Mouse (Mus musculus) stomach, embryonic 16.5 days (tissue): Measurements from ENCODE around the gene Lcorl. TPM values are rescaled to one million over a fixed set of nuclear protein-coding genes. Genes with fewer than 3 reads are reported as not detected.

Experiments
- ATAC-seq: fragments of 200-750 bp; cut with Nextera tagmentation; 2 replicates; pipeline ENCODE4 v1.8.0; 2017; ENCODE audit warnings: moderate number of reproducible peaks, moderate TSS enrichment; ENCODE audit not compliant: insufficient read depth, low FRiP score
- H3K27ac ChIP-seq: fragments of 300-500 bp; sonication (generic); 2 replicates; pipeline ENCODE4 v1.5.1; 2014; ENCODE audit warnings: low read length
- H3K27me3 ChIP-seq: fragments of 300-500 bp; sonication (generic); 2 replicates; pipeline ENCODE4 v1.6.1; 2014; ENCODE audit warnings: low read length, control low read depth, mixed read lengths; ENCODE audit not compliant: control insufficient read depth, insufficient read depth
- H3K36me3 ChIP-seq: fragments of 300-500 bp; sonication (generic); 2 replicates; pipeline ENCODE4 v1.6.1; 2014; ENCODE audit warnings: low read length; ENCODE audit not compliant: control insufficient read depth, insufficient read depth
- H3K4me1 ChIP-seq: fragments of 300-500 bp; sonication (generic); 2 replicates; pipeline ENCODE4 v1.6.1; 2014; ENCODE audit warnings: low read length, control low read depth, mixed read lengths; ENCODE audit not compliant: control insufficient read depth, insufficient read depth
- H3K4me2 ChIP-seq: fragments of 300-500 bp; sonication (generic); 2 replicates; pipeline ENCODE4 v1.6.1; 2014; ENCODE audit warnings: low read depth, low read length, mixed read lengths
- H3K4me3 ChIP-seq: fragments of 300-500 bp; sonication (generic); replicated peaks from 2 replicates; pipeline ENCODE4 v1.5.1; 2014; ENCODE audit warnings: mild to moderate bottlenecking, low read length
- H3K9ac ChIP-seq: fragments of 300-500 bp; sonication (generic); 2 replicates; pipeline ENCODE4 v1.6.1; 2014; ENCODE audit warnings: low read length
- H3K9me3 ChIP-seq: fragments of 300-500 bp; sonication (generic); replicated peaks from 2 replicates; pipeline ENCODE4 v1.6.1; 2016; ENCODE audit warnings: low read length, control low read depth; ENCODE audit not compliant: control insufficient read depth
- WGBS: fragments of 180-500 bp; shearing (Covaris S2); extraction: QIAGEN DNeasy Blood & Tissue Kit; methylation state at CpG from one replicate; pipeline ENCODE4 v1.1.7; 2014; 5-methylcytosine and 5-hydroxymethylcytosine counted together
- polyA plus RNA-seq: library from polyadenylated mRNA; unstranded; fragments of >200 nt; fragmentation: Nextera tagmentation; extraction: Ambion mirVana; gene quantifications from 2 replicates; pipeline ENCODE4 v1.2.1, GENCODE M21; 2015

Gene Lcorl
- 24.8 and 25.7 TPM in 2 replicates for polyA plus RNA-seq

DNA sequence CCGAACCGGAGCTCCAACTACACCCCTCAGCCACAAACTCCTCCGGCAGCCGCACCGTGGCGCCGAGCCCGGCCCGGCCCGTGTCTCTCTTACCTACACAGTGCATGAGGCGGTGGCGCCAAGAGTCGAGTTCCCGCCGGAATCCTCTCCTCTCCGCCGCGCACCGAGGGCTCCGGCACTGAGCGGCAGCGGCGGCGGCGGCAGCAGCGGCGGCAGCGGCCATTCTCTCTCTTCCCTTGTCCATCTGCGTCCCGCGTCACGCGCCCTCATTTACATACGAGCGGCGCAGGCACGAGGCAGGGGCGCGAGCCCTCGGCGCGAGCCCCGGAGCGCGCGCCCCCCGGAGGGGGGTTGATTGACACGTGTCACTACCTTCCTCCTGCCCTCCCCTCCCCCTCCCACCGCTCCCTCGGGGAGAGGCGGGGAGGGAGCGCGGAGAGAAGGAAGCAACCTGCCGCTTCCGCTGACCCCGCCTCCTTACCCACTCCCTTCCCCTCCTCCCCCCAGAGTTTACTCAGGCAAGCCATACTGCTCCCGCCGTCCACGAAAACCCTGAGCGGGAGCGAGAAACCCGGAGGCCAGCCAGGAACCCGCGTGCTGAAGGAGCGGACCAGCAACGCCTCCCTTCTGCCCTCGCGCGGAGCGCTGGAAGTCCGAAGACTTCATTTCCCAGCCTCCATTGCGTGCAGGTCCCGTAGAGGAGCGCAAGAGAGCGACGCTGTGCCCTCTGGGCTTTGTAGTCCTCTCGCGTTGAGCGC lies at the start of gene Lcorl:
Gene Lcorl (minus strand): TSS at position 362 of the 758 bp plus-strand sequence.
- WGBS: under 1% methylated on average over 59 of the region's 79 CpGs
- H3K4me3 ChIP-seq: peak within 1 kb of the TSS; percentile 93
- H3K9me3 ChIP-seq: no peaks in the 10 kb centered on the region
- H3K4me2 ChIP-seq: peak within 1 kb of the TSS; percentile 93
- H3K27me3 ChIP-seq: no peaks in the 10 kb centered on the region
- H3K4me1 ChIP-seq: peaks cover 4% of the 10 kb centered on the region
- no peaks in the 10 kb centered on the region for H3K36me3 ChIP-seq
- H3K9ac ChIP-seq: peak within 1 kb of the TSS; percentile 98
- H3K27ac ChIP-seq: peak within 1 kb of the TSS; percentile 99
- ATAC-seq: peak; percentile 97

DNA sequence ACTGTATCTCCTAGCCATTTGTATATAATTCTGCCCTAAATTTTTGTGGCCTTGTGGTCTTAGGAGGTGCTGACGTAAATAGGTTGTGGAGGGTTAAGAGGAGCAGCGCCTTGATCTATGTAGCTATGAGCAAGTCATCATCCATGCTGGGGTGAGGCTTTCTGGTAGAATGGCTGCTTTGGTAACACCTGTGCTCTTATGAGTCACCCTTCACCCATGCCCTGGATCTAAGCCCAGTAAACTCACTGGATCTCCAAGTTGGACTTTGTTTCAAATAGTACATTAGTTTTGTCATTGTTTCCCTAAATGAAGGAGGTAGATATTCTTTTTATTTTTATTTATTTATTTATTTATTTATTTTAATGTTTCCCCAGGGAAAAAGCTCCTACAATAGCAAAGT lies 47.3 kb upstream of the Lcorl start:
- no peaks in the 10 kb centered on the region for H3K27me3 ChIP-seq
- no peak for ATAC-seq
- no peak overlapping the region for H3K27ac ChIP-seq
- H3K4me2 ChIP-seq: no peak overlapping the region
- no peak overlapping the region for H3K4me3 ChIP-seq
- no peak overlapping the region for H3K9ac ChIP-seq
- WGBS: 94% methylated on average over 2 of the region's 2 CpGs
- H3K4me1 ChIP-seq: no peaks in the 10 kb centered on the region
- H3K36me3 ChIP-seq: no peaks in the 10 kb centered on the region
- H3K9me3 ChIP-seq: no peaks in the 10 kb centered on the region

GRCm38 (mm10) chr5:45903246-45903645 lies 45.8 kb upstream of the Lcorl start:
- Histone ChIP-seq H3K4me3 (no peak overlapping the region), H3K36me3 (no peaks in the 10 kb centered on the region), H3K27ac (no peak overlapping the region), H3K27me3 (no peaks in the 10 kb centered on the region), H3K9ac (no peak overlapping the region), H3K9me3 (no peaks in the 10 kb centered on the region), H3K4me1 (no peaks in the 10 kb centered on the region), H3K4me2 (no peak overlapping the region)
- no peak for ATAC-seq
- 77% methylated on average over 3 of the region's 3 CpGs for WGBS

DNA sequence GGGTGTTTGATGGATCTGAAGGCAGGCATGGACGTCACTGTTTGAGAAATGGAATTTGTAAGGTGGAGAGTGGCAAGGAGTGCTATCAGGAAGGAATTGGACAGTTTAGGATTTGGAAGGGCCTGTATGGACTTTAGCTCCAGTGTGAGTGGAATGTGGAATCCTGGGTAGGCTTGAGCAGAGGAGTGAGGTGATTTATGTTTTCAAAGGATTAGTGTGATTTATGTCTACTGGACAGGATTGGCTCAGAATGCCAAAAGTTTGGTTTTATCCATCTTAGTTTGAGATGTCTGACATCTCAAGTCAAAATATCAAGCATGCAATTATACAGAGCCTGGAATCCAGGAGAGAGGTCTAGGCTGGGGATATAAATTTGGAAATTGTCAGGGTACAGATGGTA lies 37.9 kb upstream of the Lcorl start:
- ATAC-seq: peak; percentile 40; the same call in 1 of the 2 replicates
- H3K27me3 ChIP-seq: no peaks in the 10 kb centered on the region
- WGBS: 22% methylated on average over 1 of the region's 1 CpGs

GRCm38 (mm10) chr5:45893696-45894095 lies 36.3 kb upstream of the Lcorl start:
- H3K4me2 ChIP-seq: no peak overlapping the region
- no peak overlapping the region for H3K4me3 ChIP-seq
- H3K4me1 ChIP-seq: no peaks in the 10 kb centered on the region; the same call in 1 of the 2 replicates
- H3K27me3 ChIP-seq: no peaks in the 10 kb centered on the region
- no peak overlapping the region for H3K9ac ChIP-seq
- H3K9me3 ChIP-seq: no peaks in the 10 kb centered on the region
- no peaks in the 10 kb centered on the region for H3K36me3 ChIP-seq
- no peak overlapping the region for H3K27ac ChIP-seq
- no peak for ATAC-seq
- 51% methylated on average over 3 of the region's 3 CpGs for WGBS

More for the DNA sequence above, 37.9 kb upstream of the Lcorl start:
- no peaks in the 10 kb centered on the region; the same call in 1 of the 2 replicates for H3K4me1 ChIP-seq
- no peak overlapping the region for H3K9ac ChIP-seq
- H3K4me3 ChIP-seq: no peak overlapping the region
- H3K36me3 ChIP-seq: no peaks in the 10 kb centered on the region
- H3K9me3 ChIP-seq: no peaks in the 10 kb centered on the region
- H3K4me2 ChIP-seq: no peak overlapping the region
- H3K27ac ChIP-seq: no peak overlapping the region

GRCm38 (mm10) chr5:45876328-45876727 lies 18.9 kb upstream of the Lcorl start:
- H3K27ac ChIP-seq: no peak overlapping the region
- 79% methylated on average over 1 of the region's 1 CpGs for WGBS

DNA sequence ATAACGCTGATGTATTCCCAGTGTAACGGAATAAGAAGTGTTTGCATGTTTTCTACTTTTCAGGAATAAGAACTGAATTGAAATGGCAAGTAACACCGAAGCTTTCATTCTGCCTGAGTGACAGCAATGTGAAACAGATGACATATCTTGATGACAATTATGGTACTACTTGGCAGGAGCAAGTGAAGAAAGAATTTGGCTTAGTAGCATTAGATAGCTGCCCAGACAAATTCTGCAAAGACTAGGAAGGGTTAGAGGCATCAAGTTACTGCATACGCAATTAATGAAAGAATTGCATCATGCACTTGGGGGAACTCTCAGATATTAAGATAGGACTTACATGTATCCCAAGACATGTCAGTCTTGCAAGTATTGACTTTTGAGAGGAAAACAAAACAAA lies 18.1 kb upstream of the Lcorl start:
- Histone ChIP-seq H3K27me3 (no peaks in the 10 kb centered on the region), H3K9me3 (no peaks in the 10 kb centered on the region), H3K4me2 (no peak overlapping the region), H3K27ac (no peak overlapping the region), H3K36me3 (no peaks in the 10 kb centered on the region), H3K4me3 (no peak overlapping the region), H3K4me1 (no peaks in the 10 kb centered on the region), H3K9ac (no peak overlapping the region)
- 82% methylated on average over 4 of the region's 4 CpGs for WGBS
- no peak for ATAC-seq

More at GRCm38 (mm10) chr5:45876328-45876727, 18.9 kb upstream of the Lcorl start:
- Histone ChIP-seq H3K36me3 (no peaks in the 10 kb centered on the region), H3K4me2 (no peak overlapping the region), H3K9ac (no peak overlapping the region), H3K4me3 (no peak overlapping the region), H3K27me3 (no peaks in the 10 kb centered on the region), H3K4me1 (no peaks in the 10 kb centered on the region), H3K9me3 (no peaks in the 10 kb centered on the region)
- ATAC-seq: no peak

GRCm38 (mm10) chr5:45874284-45875030 lies 17.0 kb upstream of the Lcorl start:
- Histone ChIP-seq H3K4me1 (no peaks in the 10 kb centered on the region), H3K4me2 (no peak overlapping the region), H3K36me3 (no peaks in the 10 kb centered on the region), H3K4me3 (no peak overlapping the region), H3K27ac (no peak overlapping the region), H3K9me3 (no peaks in the 10 kb centered on the region), H3K27me3 (no peaks in the 10 kb centered on the region), H3K9ac (no peak overlapping the region)
- WGBS: 74% methylated on average over 4 of the region's 4 CpGs
- ATAC-seq: no peak

GRCm38 (mm10) chr5:45858368-45858767 lies 953 bp upstream of the Lcorl start:
- no peak overlapping the region for H3K27ac ChIP-seq
- no peaks in the 10 kb centered on the region for H3K36me3 ChIP-seq
- no peaks in the 10 kb centered on the region for H3K27me3 ChIP-seq
- peaks cover 4% of the 10 kb centered on the region for H3K4me1 ChIP-seq
- H3K9me3 ChIP-seq: no peaks in the 10 kb centered on the region
- 82% methylated on average over 2 of the region's 2 CpGs for WGBS
- ATAC-seq: no peak
- peak overlapping the region; percentile 93 for H3K4me3 ChIP-seq
- H3K4me2 ChIP-seq: peak overlapping the region; percentile 93
- no peak overlapping the region; the same call in 1 of the 2 replicates for H3K9ac ChIP-seq
